Mouse (Mus musculus) common myeloid progenitor, adult 5-6 weeks (primary cell): ENCODE results near the gene Misp. TPM values are rescaled to one million over a fixed set of nuclear protein-coding genes. Genes with fewer than 3 reads are reported as not detected.
A peak's percentile ranks its signal among the peaks of the same experiment; 100 is the strongest.

Experiments
- ATAC-seq: replicated peaks from 2 replicates; pipeline ENCODE4 v1.8.0; 2016; ENCODE audit warnings: low read depth, mild to moderate bottlenecking, moderate TSS enrichment, inconsistent platforms; ENCODE audit not compliant: poor library complexity, severe bottlenecking
- total RNA-seq: library from RNA; stranded (forward); fragments of 200-1000, 187-1606 nt; gene quantifications from 2 replicates; pipeline ENCODE4 v1.2.3, GENCODE M21; 2017

The Misp gene
- not detected in 2 replicates for total RNA-seq

DNA sequence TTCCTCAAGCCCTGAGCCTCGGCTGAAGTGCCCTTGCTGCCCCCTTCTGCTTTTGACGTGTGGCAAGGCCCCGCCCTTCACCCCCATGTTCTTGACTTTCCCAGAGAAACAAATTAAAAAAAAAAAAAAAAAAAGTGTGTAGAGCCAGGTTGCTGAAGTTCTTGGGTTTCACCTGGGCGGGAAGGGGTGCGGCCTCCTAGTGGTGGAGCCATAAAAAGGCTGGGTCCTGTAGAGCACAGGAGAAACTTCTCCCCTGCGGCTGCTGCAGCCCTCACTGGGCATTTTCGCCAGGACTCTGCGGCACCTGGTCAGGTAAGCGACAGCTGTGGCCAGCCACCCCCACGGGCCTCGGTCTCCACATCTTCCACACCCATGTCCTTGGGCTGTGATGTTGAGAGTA, at the start of gene Misp:
Misp (plus strand) TSS at position 208 of the 400 bp plus-strand sequence.
- ATAC-seq, result no peak

DNA sequence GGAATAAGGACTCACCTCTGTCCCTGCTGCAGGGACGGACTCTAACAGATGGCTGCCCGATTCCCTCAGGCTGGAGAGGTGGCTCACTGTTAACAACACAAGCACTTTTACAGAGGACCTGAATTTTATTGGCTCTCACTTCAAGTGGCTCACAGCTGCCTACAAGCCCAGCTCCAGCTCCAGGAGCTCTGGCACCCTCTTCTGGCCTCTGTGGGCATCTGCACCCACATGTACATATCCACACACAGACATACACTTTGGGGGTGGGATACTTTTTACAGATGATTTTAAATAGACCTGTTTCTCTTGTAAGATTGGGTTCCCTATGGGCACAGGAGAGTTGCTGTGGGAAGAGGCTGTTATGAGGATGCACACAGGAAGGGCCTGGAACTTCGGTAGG, 48.5 kb upstream of the Misp start:
- ATAC-seq, result no peak

DNA sequence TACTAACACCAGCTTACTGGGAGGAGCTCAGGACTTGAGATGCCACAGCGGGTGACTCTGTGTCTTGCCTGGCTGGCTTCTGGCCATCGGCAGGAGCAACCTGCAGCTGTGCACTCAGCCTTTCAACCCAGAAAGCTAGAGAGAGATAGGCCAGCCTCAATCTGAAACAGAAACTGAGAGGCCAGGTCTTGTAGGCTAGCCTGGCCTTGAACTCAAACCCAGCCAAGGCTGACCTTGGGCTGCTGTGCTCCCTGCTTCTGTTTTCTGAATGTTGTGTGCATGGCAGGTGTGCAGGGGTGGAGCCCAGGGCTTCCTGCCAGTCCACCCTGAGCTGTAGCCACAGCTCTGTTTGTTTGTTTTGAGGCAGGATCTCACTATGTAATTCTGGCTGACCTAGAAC, 47.6 kb upstream of the Misp start:
- ATAC-seq, result no peak

DNA sequence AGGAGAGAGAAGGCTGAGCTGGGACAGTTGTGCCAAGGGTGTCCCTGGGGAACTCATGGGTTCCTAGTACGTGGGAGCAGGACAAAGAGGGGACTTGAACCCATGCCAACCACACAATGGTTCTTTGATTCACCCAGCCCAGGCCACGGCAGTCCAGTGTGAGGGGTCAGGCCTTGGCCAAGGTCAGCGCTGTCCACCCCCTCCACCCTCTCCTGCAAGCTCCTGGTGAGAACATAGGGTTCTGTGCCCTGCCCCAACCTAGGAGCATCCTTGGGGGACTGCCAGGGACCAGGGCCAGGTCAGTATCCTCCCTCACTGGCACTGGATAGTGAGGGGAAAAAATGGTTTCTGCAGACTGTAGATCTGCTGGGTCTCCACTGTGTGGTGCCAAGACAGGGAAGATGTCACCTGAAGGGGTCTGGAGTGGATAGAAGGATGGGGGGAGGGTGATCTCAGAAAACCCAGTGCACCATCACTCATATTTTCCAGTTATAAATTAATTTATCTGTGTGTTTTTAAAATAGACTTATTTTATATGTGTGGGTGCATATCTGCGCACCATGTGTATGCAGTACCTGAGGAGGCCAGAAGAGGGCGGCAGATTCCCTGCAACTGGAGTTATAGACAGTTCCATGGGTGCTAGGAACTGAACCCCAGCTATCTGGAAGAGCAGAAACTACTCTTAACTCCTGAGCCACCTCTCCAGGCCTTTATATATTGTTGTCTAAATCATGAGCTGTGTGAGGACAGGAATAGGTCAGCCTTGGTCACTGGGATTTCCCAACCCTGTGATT, 46.1 kb upstream of the Misp start:
- ATAC-seq, result no peak

DNA sequence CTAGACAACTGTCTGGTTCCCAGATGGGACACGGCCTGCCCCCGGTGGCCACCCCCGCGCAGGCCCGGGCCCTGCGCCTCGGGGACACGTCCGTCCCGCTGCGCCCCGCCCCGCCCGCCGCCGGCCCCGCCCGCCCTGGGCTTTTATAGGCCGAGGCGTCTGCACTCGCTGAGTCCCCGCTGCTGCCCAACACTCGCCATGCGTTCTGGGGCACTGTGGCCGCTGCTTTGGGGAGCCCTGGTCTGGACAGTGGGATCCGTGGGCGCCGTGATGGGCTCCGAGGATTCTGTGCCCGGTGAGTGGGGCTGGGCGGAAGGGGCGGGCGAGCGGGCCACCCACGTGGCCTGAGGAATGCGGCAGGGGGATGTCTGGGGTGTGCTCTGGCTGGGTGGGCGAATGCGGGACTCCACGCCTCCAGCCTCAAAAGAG, 43.7 kb upstream of the Misp start, which contains the start of gene Fstl3:
Fstl3 (plus strand) TSS at position 170 of the 429 bp plus-strand sequence.
- no peak for ATAC-seq

DNA sequence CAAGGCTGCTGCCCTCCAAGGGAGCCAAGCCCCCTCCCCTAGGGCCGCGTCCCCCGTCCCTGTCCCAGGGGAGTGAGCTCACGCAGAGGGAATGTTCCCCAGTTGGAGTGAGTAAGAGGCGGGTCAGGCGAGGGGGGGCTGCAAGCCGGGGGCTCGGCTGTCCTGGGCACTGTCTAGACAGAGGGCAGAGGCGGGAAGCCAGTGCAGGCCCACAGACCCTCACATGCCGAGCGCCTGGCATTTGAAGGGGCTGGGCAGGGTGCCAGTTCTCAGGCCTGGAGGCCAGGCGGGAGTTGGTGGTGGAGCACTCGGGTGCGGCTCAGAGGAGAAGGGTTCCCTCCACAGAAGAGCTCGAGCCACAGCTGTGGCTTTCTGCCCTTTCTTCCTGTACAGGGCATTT, 42.8 kb upstream of the Misp start:
- ATAC-seq, result no peak

DNA sequence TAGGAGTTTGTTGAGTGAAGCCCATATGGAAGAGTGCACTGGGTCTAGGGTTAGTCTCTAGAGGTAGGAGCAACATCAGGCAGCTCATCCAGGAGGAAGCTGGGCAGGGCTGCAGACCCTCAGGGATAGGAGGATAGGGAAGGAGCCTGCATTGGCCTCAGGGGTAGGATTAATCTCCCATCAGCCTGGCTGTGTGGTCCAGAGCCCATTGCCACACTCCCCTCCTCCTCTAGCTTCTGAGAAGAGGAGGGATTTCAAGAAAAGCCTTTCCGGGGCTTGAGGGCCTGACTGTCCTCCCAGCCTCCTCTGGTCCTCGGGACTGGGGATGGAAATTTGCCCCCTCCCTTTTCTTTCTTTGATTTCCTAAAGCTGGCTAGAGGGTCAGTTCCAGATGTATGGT, 41.6 kb upstream of the Misp start:
- ATAC-seq, result no peak

DNA sequence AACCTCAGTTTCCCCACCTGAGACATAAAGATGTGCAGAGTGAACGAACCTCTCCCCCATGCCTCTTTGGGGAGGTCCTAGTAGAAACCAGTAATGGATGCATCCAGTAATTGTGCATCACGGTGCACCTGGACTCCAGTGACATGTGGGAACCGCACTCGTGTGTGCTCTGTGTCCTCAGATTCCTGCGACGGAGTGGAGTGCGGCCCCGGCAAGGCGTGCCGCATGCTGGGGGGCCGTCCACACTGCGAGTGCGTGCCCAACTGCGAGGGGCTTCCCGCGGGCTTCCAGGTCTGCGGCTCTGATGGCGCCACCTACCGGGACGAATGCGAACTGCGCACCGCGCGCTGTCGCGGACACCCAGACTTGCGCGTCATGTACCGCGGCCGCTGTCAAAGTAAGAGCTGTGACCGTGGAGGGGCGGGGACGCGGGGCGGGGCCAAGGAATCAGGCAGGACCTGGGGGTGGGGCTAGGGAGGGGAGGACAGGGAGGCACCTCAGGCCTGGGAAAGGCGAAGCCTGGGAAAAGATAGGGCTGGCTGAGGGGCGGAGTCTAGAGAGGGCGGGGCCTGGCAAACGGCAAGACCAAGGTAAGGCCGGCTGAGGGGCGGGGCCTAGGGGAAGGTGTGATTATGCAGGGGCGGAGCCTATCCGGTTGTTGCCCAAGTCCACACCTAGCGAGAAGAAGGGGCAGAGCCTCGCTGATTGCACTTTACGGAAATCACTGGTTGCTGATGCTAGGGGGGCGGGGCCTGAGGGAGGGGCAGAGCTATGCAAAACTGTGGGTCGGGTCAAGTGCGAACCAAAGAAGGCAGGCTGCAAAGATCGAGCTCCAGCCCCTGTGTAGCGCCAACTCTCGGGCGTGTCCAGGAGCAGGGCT, 40.8 kb upstream of the Misp start:
- peak; percentile 67 for ATAC-seq

DNA sequence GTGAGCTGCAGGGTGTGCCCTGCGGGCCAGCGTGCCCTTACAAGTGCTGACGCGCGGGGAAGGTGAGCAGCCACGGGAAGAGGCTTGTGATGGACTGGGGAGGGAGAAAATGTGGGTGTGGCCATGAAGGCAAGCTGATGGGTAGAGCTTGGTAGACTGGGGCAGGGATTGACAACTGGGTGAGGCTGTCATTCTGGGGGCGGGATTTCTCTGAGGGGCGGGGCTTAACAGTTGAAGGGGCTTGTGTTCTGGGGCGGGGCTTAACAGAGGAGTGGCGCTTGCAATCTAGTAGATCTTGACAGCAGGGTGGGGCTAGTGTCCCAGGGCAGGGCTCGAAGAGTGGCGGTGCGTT, 40.1 kb upstream of the Misp start:
- peak; percentile 59 for ATAC-seq

DNA sequence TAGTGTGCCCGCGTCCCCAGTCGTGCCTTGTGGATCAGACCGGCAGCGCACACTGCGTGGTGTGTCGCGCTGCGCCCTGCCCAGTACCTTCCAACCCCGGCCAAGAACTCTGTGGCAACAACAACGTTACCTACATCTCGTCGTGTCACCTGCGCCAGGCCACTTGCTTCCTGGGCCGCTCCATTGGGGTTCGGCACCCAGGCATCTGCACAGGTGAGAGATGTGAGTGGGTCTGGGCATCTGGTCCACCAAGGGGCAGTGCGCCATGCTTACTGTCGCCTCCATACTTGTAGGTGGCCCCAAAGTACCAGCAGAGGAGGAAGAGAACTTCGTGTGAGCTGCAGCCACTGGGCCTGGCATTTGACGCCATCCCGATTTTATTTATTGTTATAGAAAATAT, 39.6 kb upstream of the Misp start:
- no peak for ATAC-seq

DNA sequence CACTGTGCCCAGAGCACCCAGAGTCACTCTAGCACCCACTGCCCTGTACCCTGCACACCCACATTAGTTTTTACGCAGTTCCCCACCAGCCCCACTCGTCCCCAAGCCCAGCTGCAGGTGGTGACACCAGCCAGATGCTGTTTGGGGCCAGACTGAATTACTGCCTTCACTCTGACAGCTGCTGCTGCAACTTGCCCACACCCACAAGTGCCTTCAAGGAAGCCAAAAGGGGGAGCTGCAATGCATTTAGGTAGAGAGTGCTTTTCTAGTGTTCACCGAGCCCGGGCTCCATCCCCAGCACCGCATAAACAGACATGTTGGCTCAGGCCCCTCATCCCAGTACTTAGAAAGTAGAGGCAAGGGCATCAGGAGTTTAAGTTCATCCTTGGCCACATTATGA, 38.8 kb upstream of the Misp start:
- ATAC-seq, result no peak

DNA sequence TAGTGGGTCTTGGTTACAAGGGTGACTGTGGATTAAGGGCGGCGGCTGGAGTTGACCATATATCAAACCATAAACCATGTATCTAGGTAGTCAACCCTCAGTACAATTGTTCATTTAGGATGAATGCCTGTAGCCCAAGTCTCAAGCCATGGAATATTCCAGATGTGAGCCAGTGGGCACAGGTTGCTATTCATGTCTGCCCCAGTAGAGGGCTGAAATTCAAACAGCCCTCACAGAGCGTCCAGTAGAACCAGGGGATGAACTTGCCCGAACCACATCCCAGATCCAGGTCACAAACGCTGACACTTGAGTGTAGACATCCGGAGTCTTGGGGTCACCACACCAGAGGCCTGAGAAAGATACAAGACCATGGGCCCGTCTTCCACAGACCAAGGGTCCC, 37.7 kb upstream of the Misp start:
- ATAC-seq, result no peak

DNA sequence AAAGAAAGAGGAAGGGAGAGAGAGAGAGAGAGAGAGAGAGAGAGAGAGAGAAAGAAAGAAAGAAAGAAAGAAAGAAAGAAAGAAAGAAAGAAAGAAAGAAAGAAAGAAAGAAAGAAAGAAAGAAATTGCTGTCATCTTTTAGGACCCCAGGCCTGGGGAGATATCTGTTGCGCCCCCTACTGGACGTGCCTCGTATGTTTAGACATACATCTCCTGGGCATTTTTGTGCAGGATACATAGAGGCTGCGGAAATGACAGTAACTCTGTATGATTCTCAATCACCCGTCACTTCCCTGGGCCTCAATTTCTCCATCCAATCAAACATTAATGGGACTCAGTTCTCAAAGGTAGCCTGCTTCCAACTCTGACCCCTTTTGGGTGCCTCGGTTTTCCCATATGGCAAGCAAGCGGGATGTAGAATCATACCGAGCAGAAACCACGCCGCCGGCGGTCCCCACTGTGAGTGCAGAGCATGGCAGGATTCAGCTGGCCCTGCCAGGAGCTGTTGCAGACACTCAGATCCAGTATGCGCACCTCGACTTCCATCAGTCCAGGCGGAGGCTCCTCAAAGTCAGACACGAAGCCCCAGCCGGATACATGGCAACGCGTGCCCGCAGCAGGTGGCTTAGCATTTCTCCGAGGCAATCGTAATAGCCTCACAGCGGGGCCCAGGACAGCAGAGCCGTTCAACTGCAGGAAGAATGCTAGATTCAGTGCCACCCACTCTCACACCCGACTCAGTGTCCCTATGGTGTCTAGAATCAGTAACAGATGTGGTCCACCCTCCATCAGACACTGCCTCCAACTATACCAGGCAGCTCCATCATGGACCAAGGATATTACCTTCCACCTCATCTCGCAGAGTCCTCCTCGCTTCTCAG, 36.6 kb upstream of the Misp start:
- ATAC-seq, result no peak

DNA sequence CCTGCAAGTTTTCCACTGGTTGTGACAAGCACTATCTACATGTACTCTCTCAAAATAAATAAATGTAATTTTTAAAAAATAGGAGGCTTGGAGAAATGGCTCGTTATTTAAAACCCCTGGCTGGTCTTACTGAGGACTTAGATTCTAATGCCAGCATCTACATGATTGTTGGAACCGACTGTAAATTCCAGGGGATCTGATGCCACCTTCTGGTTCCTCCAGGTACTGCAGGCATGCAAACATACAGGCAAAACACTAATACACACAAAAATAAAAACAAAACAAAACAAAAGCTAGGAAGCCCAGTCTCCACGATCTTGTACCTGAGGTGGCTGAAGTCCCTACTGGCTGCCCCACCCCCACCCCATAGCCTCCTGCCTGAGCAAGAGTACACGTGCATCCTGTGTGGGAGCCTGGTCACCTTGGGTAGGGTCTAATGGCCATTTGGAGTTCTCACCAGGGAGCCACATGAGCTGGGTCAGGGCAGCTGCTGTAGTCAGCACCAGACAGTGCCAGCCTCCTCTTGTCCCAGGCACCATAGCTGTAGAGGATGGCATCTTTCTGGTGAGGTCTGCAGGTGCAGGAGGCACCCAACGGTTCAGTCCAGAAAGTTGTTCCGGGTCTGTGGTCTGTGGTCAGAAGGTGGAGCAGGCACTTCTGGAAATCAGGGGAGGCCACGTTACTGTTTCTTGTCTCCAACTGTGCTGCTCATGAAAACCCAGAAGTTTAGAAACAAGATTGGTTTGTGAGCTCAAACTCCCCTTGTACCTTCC, 32.2 kb upstream of the Misp start:
- peak; percentile 57 for ATAC-seq

DNA sequence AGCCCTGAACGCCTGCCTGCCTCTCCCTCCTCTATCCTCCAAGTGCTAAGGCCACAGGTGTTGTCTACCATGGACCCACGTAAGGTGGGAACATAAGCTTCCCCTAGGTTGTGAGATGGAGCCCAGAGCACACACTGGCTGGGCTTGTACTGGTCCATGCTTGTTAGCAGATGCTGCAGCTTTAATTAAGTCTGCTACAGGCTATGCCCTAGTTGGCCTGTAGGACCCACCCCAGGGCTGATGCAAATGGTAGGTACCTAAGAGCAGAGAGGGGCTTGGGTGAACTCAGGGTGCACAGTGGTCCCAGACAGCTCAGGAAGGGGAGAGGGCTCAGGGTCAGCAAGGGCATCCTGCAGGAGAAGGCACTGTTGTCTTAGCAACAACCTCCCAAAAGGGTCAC, 31.2 kb upstream of the Misp start:
- no peak for ATAC-seq

DNA sequence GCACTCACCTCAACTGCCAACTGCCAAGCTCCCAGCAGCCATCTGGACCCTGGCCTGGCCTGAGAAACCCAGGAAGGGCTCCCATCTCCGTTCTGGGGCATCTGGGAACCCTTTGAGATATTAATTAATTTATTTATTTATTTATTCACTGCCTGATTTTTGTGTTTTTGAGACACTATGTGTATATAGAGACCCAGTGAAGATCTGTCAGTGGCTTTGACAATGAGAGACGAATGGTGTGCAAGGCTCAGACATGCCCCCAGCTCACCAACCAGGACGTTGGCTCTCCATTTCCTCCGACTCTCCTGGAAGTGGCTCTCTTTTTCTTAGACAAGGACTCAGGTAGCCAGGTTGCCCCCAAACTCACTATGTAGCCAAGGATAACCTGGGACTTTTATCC, 29.9 kb upstream of the Misp start, which contains the start of gene Prss57:
Prss57 (minus strand) TSS at position 101 of the 400 bp plus-strand sequence.
- ATAC-seq, result no peak

DNA sequence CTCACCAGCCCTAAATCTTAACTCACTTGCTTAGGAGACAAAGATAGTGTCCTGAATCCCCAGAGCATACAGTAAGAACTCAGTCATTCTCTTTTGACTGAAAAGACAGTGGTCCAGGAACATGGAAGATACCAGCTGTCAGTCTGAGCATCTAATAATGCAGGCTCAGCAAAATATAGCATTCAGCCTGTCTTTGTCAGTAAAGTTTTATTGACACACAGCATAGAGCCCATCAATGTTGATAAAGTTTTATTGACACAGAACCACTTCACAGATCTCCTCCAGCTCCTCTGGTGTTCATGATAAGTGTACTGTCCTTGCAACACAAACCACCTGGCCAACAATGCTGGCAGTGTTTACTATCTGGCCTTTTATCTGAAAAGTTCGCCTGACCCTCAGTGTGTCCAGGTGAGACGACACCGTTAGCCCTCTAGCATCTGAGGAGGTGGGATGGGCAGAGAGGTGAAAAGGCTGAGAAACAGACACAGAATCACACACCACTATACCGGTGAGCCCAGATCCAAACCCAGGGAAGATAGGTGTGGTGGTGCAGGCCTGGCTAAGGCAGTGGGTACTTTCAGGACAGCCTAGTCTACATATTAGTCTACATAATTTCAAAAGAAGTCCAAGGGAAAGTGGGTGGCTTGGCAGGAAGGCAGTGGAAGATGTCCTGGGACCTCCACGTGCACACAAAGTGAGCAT, 28.3 kb upstream of the Misp start:
- no peak for ATAC-seq

DNA sequence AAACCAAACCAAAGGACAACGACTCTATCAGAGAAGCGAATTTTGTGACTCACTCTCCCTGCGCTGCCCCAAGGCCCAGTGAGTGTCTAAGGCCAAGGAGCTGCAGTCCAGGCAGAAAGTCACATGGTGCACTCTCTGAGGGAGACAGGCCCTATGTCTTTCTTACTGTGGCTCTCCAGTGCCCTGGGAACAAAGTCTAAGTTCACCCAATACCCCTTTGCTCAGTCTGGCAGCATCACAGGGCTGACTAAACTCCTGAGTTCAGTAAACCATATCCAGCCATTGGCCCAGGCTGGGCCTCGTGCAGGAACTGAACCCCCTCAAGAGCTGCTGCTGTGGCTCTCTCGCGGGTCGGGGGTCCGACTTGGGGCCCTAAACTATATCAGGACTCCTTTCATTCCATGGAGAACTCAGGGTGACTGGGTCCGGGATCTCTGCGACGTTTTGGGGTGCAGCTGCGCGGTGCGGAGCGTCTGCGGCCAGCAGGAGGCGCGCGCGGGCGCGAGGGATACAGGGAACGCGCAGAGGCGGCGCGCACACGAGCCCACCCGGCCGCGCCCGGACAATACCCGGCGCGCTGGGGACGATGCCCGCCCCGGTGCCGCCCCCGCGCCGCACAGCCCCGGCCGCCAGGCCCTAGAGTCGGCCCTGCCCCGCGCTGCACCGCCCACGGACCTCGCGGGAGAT, 27.6 kb upstream of the Misp start, which contains the start of gene Palm:
Palm (plus strand) TSS at position 522 of the 687 bp plus-strand sequence.
- peak; percentile 46 for ATAC-seq
